Mouse (Mus musculus) lung, postnatal 0 days (tissue): ENCODE measurements around the gene Fcna. TPM values are rescaled to one million over a fixed set of nuclear protein-coding genes. Genes with fewer than 3 reads are reported as not detected.

Experiments
- ATAC-seq: fragments of 200-750 bp; cut with Nextera tagmentation; 2 replicates; pipeline ENCODE4 v1.8.0; 2017; ENCODE audit warnings: moderate library complexity
- DNase-seq: peaks from one replicate; pipeline ENCODE4 v3.0.0-alpha.2; 2016; ENCODE audit warnings: low spot score
- H3K27ac ChIP-seq: fragments of 300-500 bp; sonication (generic); 2 replicates; pipeline ENCODE4 v1.5.1; 2014; ENCODE audit warnings: antibody characterized with exemption, mild to moderate bottlenecking, low read length, mixed read lengths
- H3K27me3 ChIP-seq: fragments of 300-500 bp; sonication (generic); replicated peaks from 2 replicates; pipeline ENCODE4 v1.6.1; 2014; ENCODE audit warnings: low read length, mixed read lengths; ENCODE audit not compliant: insufficient read depth
- H3K36me3 ChIP-seq: fragments of 300-500 bp; sonication (generic); 2 replicates; pipeline ENCODE4 v1.6.1; 2014; ENCODE audit warnings: low read length, mixed read lengths; ENCODE audit not compliant: insufficient read depth
- H3K4me1 ChIP-seq: fragments of 300-500 bp; sonication (generic); 2 replicates; pipeline ENCODE4 v1.6.1; 2014; ENCODE audit warnings: antibody characterized with exemption, low read depth, low read length, mixed read lengths; ENCODE audit not compliant: insufficient read depth
- H3K4me2 ChIP-seq: fragments of 300-500 bp; sonication (generic); replicated peaks from 2 replicates; pipeline ENCODE4 v1.6.1; 2014; ENCODE audit warnings: low read depth, mild to moderate bottlenecking, low read length, moderate library complexity, mixed read lengths
- H3K4me3 ChIP-seq: fragments of 300-500 bp; sonication (generic); 2 replicates; pipeline ENCODE4 v1.5.1; 2014; ENCODE audit warnings: low read depth, low read length
- H3K9ac ChIP-seq: fragments of 300-500 bp; sonication (generic); replicated peaks from 2 replicates; pipeline ENCODE4 v1.6.1; 2014; ENCODE audit warnings: low read depth, mild to moderate bottlenecking
- H3K9me3 ChIP-seq: fragments of 300-500 bp; sonication (generic); 2 replicates; pipeline ENCODE4 v1.6.1; 2016; ENCODE audit warnings: low read length, mixed read lengths
- CTCF ChIP-seq: IDR thresholded peaks from 2 replicates; pipeline ENCODE4 v1.5.1; 2016; ENCODE audit warnings: antibody characterized with exemption, mild to moderate bottlenecking
- EP300 ChIP-seq: IDR thresholded peaks from 2 replicates; pipeline ENCODE4 v1.6.1; 2016; ENCODE audit warnings: antibody characterized with exemption, mild to moderate bottlenecking, control low read depth
- WGBS: fragments of 180-500 bp; shearing (Covaris S2); extraction: QIAGEN DNeasy Blood & Tissue Kit; methylation state at CpG from one replicate; pipeline ENCODE4 v1.1.7; 2014; 5-methylcytosine and 5-hydroxymethylcytosine counted together
- polyA plus RNA-seq: library from polyadenylated mRNA; unstranded; fragments of >200 nt; fragmentation: Nextera tagmentation; extraction: Ambion mirVana; gene quantifications from 2 replicates; pipeline ENCODE4 v1.2.1, GENCODE M21; 2015

Gene Fcna
- polyA plus RNA-seq, 1 experiment from 2014 or later, result 2.5 TPM

- Histone ChIP-seq H3K9me3 (no peaks in the 10 kb centered on the region), H3K4me3 (no peak overlapping the region), H3K9ac (no peak overlapping the region), H3K4me1 (no peaks in the 10 kb centered on the region), H3K4me2 (no peak overlapping the region), H3K36me3 (no peaks in the 10 kb centered on the region), H3K27ac (no peak overlapping the region), H3K27me3 (no peaks in the 10 kb centered on the region)
- WGBS, result 50% methylated on average over 1 of the region's 1 CpGs
- ATAC-seq (no peak), DNase-seq (no peak)
- TF ChIP-seq CTCF, result peak; percentile 29
- TF ChIP-seq EP300, result no peak
Observed at GRCm38 (mm10) chr2:25634046-25634445, 6.2 kb upstream of the Fcna start.

- Histone ChIP-seq H3K27ac (no peak overlapping the region), H3K4me3 (no peak overlapping the region), H3K27me3 (no peaks in the 10 kb centered on the region), H3K4me1 (no peaks in the 10 kb centered on the region), H3K9me3 (no peaks in the 10 kb centered on the region), H3K9ac (no peak overlapping the region), H3K36me3 (no peaks in the 10 kb centered on the region), H3K4me2 (no peak overlapping the region)
- WGBS, result 84% methylated on average over 3 of the region's 3 CpGs
- DNase-seq, result no peak
- TF ChIP-seq CTCF (no peak), EP300 (no peak)
- ATAC-seq, result no peak
Observed at GRCm38 (mm10) chr2:25633616-25634015, 5.8 kb upstream of the Fcna start.

- 40% methylated on average over 4 of the region's 4 CpGs for WGBS
- H3K4me3 ChIP-seq, result no peak overlapping the region
- no peaks in the 10 kb centered on the region for H3K36me3 ChIP-seq
- no peak for TF ChIP-seq CTCF
- TF ChIP-seq EP300, result no peak
- H3K4me1 ChIP-seq, result no peaks in the 10 kb centered on the region
- H3K27ac ChIP-seq, result no peak overlapping the region
- no peak overlapping the region for H3K9ac ChIP-seq
- no peak for DNase-seq
- no peak overlapping the region for H3K4me2 ChIP-seq
- H3K27me3 ChIP-seq, result no peaks in the 10 kb centered on the region
- H3K9me3 ChIP-seq, result no peaks in the 10 kb centered on the region
- no peak for ATAC-seq
Observed at GRCm38 (mm10) chr2:25628738-25629137, 908 bp upstream of the Fcna start.

- no peak overlapping the region for H3K4me3 ChIP-seq
- no peak overlapping the region for H3K4me2 ChIP-seq
- H3K27me3 ChIP-seq, result no peaks in the 10 kb centered on the region
- TF ChIP-seq CTCF (no peak), EP300 (no peak)
- no peak overlapping the region for H3K9ac ChIP-seq
- H3K4me1 ChIP-seq, result peaks cover 1% of the 10 kb centered on the region; the same call in 1 of the 2 replicates
- ATAC-seq (no peak), DNase-seq (no peak)
- no peaks in the 10 kb centered on the region for H3K9me3 ChIP-seq
- no peaks in the 10 kb centered on the region for H3K36me3 ChIP-seq
- WGBS, result 21% methylated on average over 5 of the region's 5 CpGs
- no peak overlapping the region for H3K27ac ChIP-seq
Observed at GRCm38 (mm10) chr2:25625986-25626385, 1.8 kb downstream of the Fcna start.

GRCm38 (mm10) chr2:25621229-25622200, 6.3 kb downstream of the Fcna start, which contains the start of gene Tmem141:
Tmem141 (minus strand) TSS chr2:25622005.
- H3K9ac ChIP-seq, result peak within 1 kb of the TSS; percentile 47
- H3K4me3 ChIP-seq, result peak within 1 kb of the TSS; percentile 47
- peaks cover 8% of the 10 kb centered on the region; the same call in 1 of the 2 replicates for H3K27me3 ChIP-seq
- TF ChIP-seq EP300 (no peak), CTCF (peak; percentile 80)
- no peaks in the 10 kb centered on the region for H3K9me3 ChIP-seq
- ATAC-seq (peak; percentile 96), DNase-seq (peak; percentile 91)
- H3K27ac ChIP-seq, result peak within 1 kb of the TSS; percentile 84
- peak within 1 kb of the TSS; percentile 77 for H3K4me2 ChIP-seq
- peaks cover 5% of the 10 kb centered on the region; the same call in 1 of the 2 replicates for H3K4me1 ChIP-seq
- WGBS, result 8% methylated on average over 33 of the region's 34 CpGs
- H3K36me3 ChIP-seq, result no peaks in the 10 kb centered on the region

GRCm38 (mm10) chr2:25620852-25621228, 7.0 kb downstream of the Fcna start:
- no peak for TF ChIP-seq CTCF
- Histone ChIP-seq H3K9ac (no peak overlapping the region), H3K36me3 (no peaks in the 10 kb centered on the region), H3K27me3 (peaks cover 15% of the 10 kb centered on the region), H3K4me2 (no peak overlapping the region), H3K27ac (no peak overlapping the region), H3K4me1 (peaks cover 5% of the 10 kb centered on the region; the same call in 1 of the 2 replicates), H3K9me3 (no peaks in the 10 kb centered on the region), H3K4me3 (no peak overlapping the region)
- WGBS, result 69% methylated on average over 4 of the region's 4 CpGs
- ATAC-seq (no peak), DNase-seq (no peak)
